Mouse (Mus musculus): ENCODE measurements around the gene Ncbp2. TPM values are rescaled to one million over a fixed set of nuclear protein-coding genes. Genes with fewer than 3 reads are reported as not detected.

Ncbp2 gene
- polyA plus RNA-seq, 1 experiment from 2014 or later = 165 TPM

DNA sequence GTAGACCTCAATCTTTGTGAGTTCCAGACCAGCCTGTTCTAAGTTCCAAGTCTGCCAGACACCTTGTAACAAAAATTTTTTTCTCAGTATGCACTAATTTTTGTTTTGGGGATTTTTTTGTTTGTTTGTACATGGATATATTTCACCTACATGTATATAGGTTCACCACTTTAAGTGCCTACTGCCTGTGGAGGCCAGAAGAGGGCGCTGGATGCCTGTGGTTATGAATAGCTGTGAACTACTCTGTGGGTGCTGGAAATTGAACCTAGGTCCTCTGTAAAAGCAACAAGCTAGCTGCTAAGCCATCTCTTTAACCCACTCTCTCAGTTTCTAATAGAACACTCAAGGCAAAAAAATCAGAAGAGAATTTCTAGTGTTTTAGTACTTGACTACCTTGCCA lies 43.7 kb downstream of the Ncbp2 start:
- Histone ChIP-seq H3K9me3 (ENCODE audit: control insufficient read depth, low read length) (no peaks in the 10 kb centered on the region), H3K27me3 (ENCODE audit: control insufficient read depth, insufficient read depth, low read length) (no peaks in the 10 kb centered on the region), H3K4me2 (no peak overlapping the region), H3K4me1 (ENCODE audit: control insufficient read depth, insufficient read depth, low read length) (no peaks in the 10 kb centered on the region), H3K36me3 (ENCODE audit: control insufficient read depth, insufficient read depth, low read length) (peaks cover 13% of the 10 kb centered on the region; the same call in 1 of the 2 replicates), H3K9ac (ENCODE audit: low read length) (no peak overlapping the region), H3K27ac (ENCODE audit: low read depth, low read length) (no peak overlapping the region), H3K4me3 (ENCODE audit: low read depth, low read length) (no peak overlapping the region)
- DNase-seq (ENCODE audit: low spot score, missing footprints) = no peak
- WGBS = 55% methylated on average over 1 of the region's 1 CpGs
- ATAC-seq (ENCODE audit: low FRiP score) = no peak

DNA sequence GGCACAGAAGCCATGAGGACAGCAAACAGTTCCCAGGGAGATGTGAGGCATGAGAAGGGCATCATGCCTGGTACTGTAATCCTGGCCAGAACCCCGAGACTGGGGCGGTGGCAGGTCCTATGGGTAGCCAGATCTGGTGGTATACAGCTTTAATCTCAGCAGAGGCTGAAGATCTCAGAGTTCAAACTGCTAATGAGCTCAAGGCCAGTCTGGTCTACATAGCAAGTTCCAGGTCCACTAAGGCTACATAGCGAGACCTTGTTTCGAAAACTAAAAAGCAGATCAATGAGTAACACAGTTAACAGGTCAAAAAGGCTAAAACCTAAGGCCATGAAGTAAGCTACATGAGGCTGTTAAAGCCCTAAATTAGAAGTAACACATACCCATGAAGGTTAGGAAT lies 44.9 kb downstream of the Ncbp2 start:
- ATAC-seq (ENCODE audit: low FRiP score) = no peak
- WGBS = 96% methylated on average over 4 of the region's 4 CpGs

DNA sequence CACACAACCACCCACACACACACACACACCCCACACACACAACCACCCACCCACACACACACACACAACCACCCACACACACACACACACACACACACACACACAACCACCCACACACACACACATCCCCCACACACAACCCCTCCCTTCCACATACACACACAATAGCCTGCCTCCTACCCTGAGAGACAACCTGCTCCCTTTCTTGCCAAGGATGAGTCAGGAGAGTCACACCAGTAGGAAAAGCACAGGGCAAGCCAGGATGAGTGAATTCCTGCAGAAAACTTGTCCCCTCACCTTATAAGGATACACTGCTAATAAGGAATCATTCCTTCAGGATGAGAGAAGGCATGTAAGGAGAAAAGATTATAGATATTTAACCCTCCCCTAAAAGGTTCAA lies 45.6 kb downstream of the Ncbp2 start:
- H3K27ac ChIP-seq (ENCODE audit: low read depth, low read length) = no peak overlapping the region
- H3K27me3 ChIP-seq (ENCODE audit: control insufficient read depth, insufficient read depth, low read length) = no peaks in the 10 kb centered on the region
- H3K9ac ChIP-seq (ENCODE audit: low read length) = no peak overlapping the region
- DNase-seq (ENCODE audit: low spot score, missing footprints) (no peak), ATAC-seq (ENCODE audit: low FRiP score) (no peak)
- no peak overlapping the region for H3K4me3 ChIP-seq (ENCODE audit: low read depth, low read length)
- no peaks in the 10 kb centered on the region for H3K4me1 ChIP-seq (ENCODE audit: control insufficient read depth, insufficient read depth, low read length)
- peaks cover 9% of the 10 kb centered on the region; the same call in 1 of the 2 replicates for H3K36me3 ChIP-seq (ENCODE audit: control insufficient read depth, insufficient read depth, low read length)
- H3K4me2 ChIP-seq = no peak overlapping the region
- H3K9me3 ChIP-seq (ENCODE audit: control insufficient read depth, low read length) = no peaks in the 10 kb centered on the region

More for the DNA sequence above, 44.9 kb downstream of the Ncbp2 start:
- Histone ChIP-seq H3K36me3 (ENCODE audit: control insufficient read depth, insufficient read depth, low read length) (peaks cover 13% of the 10 kb centered on the region; the same call in 1 of the 2 replicates), H3K27ac (ENCODE audit: low read depth, low read length) (no peak overlapping the region), H3K9me3 (ENCODE audit: control insufficient read depth, low read length) (no peaks in the 10 kb centered on the region), H3K4me3 (ENCODE audit: low read depth, low read length) (no peak overlapping the region), H3K4me1 (ENCODE audit: control insufficient read depth, insufficient read depth, low read length) (no peaks in the 10 kb centered on the region), H3K4me2 (no peak overlapping the region), H3K9ac (ENCODE audit: low read length) (no peak overlapping the region), H3K27me3 (ENCODE audit: control insufficient read depth, insufficient read depth, low read length) (no peaks in the 10 kb centered on the region)
- no peak for DNase-seq (ENCODE audit: low spot score, missing footprints)

DNA sequence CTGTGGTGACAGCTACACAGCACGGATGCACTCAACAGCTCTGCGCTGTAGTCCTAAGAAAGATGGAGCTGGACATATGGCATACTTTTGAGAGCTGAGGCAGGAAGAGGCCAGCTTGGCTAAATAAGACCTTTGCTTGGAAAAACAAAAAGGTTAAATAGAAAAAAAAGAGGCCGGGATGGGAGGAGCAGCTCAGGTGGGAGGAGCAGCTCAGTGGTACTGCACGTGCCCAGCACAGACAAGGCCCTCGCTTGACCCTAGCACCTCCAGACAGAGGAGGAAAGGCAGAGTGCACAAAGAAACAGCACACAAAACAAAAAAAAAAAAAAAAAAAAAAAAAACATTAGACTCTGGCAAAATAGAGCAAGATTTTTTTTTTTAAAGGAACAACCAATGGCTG lies 48.1 kb downstream of the Ncbp2 start:
- no peak overlapping the region for H3K4me2 ChIP-seq
- ATAC-seq (ENCODE audit: low FRiP score) (no peak), DNase-seq (ENCODE audit: low spot score, missing footprints) (no peak)
- no peaks in the 10 kb centered on the region for H3K27me3 ChIP-seq (ENCODE audit: control insufficient read depth, insufficient read depth, low read length)
- no peak overlapping the region for H3K4me3 ChIP-seq (ENCODE audit: low read depth, low read length)
- no peak overlapping the region for H3K27ac ChIP-seq (ENCODE audit: low read depth, low read length)
- no peaks in the 10 kb centered on the region for H3K9me3 ChIP-seq (ENCODE audit: control insufficient read depth, low read length)
- WGBS = 85% methylated on average over 5 of the region's 5 CpGs
- H3K36me3 ChIP-seq (ENCODE audit: control insufficient read depth, insufficient read depth, low read length) = no peaks in the 10 kb centered on the region
- H3K4me1 ChIP-seq (ENCODE audit: control insufficient read depth, insufficient read depth, low read length) = no peaks in the 10 kb centered on the region
- H3K9ac ChIP-seq (ENCODE audit: low read length) = no peak overlapping the region

DNA sequence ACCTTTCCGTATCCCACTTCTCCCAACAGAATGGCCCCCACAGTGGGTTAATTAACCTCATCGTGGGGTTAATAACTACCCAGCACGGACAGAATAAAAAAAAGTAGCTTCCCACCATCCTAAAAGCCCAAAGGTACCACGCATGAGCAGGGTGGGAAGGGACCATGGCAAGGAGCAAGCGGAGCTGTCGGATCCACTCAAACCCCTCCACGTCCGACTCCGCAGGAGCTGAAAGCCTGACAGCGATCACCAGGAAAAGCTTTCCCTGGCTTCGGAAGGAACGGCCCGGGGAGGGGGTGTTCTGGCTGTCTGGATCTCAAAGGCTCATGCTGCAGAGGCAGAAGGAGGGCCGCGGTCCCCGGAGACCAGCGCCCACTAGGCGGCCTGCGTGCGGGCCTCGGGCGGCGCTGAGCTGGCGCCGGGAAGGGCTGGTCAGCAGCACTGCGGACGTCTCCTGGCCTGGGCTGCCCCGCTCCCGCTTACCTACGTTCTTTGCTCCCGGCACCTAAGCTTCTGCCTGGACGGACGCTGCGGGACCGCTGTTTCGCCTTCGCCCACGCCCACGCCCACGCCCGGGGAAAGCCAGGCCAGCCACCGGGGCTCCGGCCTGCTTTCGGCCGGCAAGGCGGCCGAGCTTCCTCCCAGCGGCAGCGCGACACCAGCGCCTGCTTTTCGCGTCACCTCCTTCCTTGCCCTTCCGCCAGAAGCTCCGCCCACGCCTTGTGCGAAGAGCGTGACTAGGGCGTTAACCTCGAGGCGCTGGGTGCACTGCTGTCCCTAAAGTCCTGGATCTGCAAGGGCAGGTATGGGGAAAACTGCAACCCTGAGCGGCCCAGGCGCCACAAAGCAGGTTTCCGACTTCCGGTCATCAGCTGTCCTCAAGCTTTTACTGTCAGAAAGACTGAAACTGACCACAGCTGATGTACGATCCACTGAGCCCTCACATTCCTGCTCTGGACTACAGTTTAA lies 54.5 kb downstream of the Ncbp2 start, which contains the start of gene Senp5:
Gene Senp5 (minus strand): TSS at position 779 of the 969 bp plus-strand sequence.
- H3K27me3 ChIP-seq (ENCODE audit: control insufficient read depth, insufficient read depth, low read length) = no peaks in the 10 kb centered on the region
- no peaks in the 10 kb centered on the region for H3K9me3 ChIP-seq (ENCODE audit: control insufficient read depth, low read length)
- H3K4me3 ChIP-seq (ENCODE audit: low read depth, low read length) = peak within 1 kb of the TSS; percentile 93
- H3K4me1 ChIP-seq (ENCODE audit: control insufficient read depth, insufficient read depth, low read length) = peaks cover 14% of the 10 kb centered on the region
- WGBS = 2% methylated on average over 61 of the region's 66 CpGs
- H3K4me2 ChIP-seq = peak within 1 kb of the TSS; percentile 94
- peak within 1 kb of the TSS; percentile 91 for H3K9ac ChIP-seq (ENCODE audit: low read length)
- peak; percentile 98 for DNase-seq (ENCODE audit: low spot score, missing footprints)
- ATAC-seq (ENCODE audit: low FRiP score) = peak; percentile 96
- H3K27ac ChIP-seq (ENCODE audit: low read depth, low read length) = peak within 1 kb of the TSS; percentile 69
- no peaks in the 10 kb centered on the region for H3K36me3 ChIP-seq (ENCODE audit: control insufficient read depth, insufficient read depth, low read length)

DNA sequence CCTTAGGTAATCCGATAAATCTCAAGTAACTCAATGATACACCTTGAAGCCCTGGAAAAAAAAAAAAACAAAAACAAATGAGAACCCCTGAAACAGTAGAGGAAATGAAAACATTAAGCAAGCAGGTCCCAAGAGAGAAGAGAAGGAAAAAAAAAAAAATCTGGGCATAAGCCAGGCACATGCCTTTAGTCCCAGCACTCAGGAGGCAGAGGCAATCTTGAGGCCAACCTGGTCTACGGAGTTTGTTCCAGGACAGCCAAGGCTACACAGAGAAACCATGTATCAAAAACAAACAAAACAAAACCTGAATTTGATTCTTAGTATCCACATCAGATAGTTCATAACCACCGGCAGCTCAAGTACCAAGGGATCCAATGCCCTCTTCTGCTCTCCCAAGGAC lies 56.4 kb downstream of the Ncbp2 start:
- H3K27ac ChIP-seq (ENCODE audit: low read depth, low read length) = no peak overlapping the region
- no peak for ATAC-seq (ENCODE audit: low FRiP score)
- H3K9ac ChIP-seq (ENCODE audit: low read length) = no peak overlapping the region
- 98% methylated on average over 3 of the region's 3 CpGs for WGBS
- no peak overlapping the region for H3K4me2 ChIP-seq
- H3K27me3 ChIP-seq (ENCODE audit: control insufficient read depth, insufficient read depth, low read length) = no peaks in the 10 kb centered on the region
- DNase-seq (ENCODE audit: low spot score, missing footprints) = no peak
- H3K9me3 ChIP-seq (ENCODE audit: control insufficient read depth, low read length) = no peaks in the 10 kb centered on the region
- H3K36me3 ChIP-seq (ENCODE audit: control insufficient read depth, insufficient read depth, low read length) = no peaks in the 10 kb centered on the region
- H3K4me3 ChIP-seq (ENCODE audit: low read depth, low read length) = no peak overlapping the region
- peaks cover 14% of the 10 kb centered on the region for H3K4me1 ChIP-seq (ENCODE audit: control insufficient read depth, insufficient read depth, low read length)

DNA sequence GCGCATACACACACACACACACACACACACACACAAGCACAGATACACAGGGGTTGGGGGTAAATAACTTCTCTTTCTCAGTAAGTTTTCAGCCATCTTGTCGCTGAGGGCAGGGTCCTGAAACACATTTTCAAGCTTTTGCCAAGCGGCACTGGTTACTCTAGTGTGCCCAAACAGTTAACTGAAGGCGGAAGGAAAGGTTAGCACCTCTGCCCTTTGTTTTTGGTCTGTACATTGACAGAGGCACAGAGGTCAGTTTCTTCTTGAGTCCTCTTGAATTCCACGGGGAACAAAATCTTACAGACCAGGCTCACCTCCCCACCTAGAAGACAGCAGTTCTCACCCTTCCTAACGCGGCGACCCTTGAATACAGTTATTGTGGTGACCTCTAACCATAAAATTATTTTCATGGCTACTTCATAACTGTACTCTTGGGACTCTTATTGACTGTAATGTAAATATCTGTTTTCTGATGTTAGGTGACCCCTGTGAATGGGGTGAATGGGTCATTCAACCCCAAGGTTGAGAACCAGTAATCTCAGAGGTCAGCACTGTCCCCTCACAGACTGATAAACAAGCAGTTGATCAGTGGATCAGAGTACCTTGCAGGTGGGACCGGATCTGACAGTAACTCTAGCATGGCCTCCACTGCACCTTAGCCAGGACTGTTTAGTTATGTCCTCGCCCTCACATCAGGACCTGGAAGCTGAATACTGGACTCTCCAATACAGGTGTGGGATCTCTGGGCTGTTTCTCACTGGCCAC lies 60.4 kb downstream of the Ncbp2 start:
- Histone ChIP-seq H3K4me3 (ENCODE audit: low read depth, low read length) (no peak overlapping the region), H3K4me1 (ENCODE audit: control insufficient read depth, insufficient read depth, low read length) (no peaks in the 10 kb centered on the region), H3K36me3 (ENCODE audit: control insufficient read depth, insufficient read depth, low read length) (no peaks in the 10 kb centered on the region), H3K4me2 (no peak overlapping the region), H3K27ac (ENCODE audit: low read depth, low read length) (no peak overlapping the region), H3K9me3 (ENCODE audit: control insufficient read depth, low read length) (no peaks in the 10 kb centered on the region), H3K9ac (ENCODE audit: low read length) (no peak overlapping the region), H3K27me3 (ENCODE audit: control insufficient read depth, insufficient read depth, low read length) (no peaks in the 10 kb centered on the region)
- ATAC-seq (ENCODE audit: low FRiP score) (no peak), DNase-seq (ENCODE audit: low spot score, missing footprints) (no peak)
- 75% methylated on average over 10 of the region's 10 CpGs for WGBS

DNA sequence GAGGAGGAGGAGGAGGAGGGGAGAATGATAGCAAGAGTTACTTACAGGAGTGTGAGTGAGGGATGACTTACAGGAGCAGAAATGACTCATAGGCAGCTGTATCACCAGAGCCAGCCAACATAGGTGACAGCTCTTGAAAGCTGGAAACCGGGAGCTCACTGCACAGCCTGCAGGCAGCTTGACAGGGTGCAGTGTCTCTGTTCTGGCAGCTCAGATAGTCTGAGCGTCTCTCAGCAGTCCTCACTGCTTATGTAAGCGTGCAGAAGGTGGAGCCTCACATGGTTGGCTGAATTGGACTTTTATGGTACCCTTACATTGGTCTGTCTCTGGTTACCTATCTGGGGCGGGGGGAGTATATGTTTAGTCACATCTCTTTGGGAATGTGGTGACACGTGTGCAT lies 61.6 kb downstream of the Ncbp2 start:
- WGBS = 51% methylated on average over 5 of the region's 5 CpGs
- no peak overlapping the region for H3K4me3 ChIP-seq (ENCODE audit: low read depth, low read length)
- H3K36me3 ChIP-seq (ENCODE audit: control insufficient read depth, insufficient read depth, low read length) = no peaks in the 10 kb centered on the region
- H3K4me2 ChIP-seq = no peak overlapping the region
- no peak for ATAC-seq (ENCODE audit: low FRiP score)
- H3K27me3 ChIP-seq (ENCODE audit: control insufficient read depth, insufficient read depth, low read length) = no peaks in the 10 kb centered on the region
- H3K9ac ChIP-seq (ENCODE audit: low read length) = no peak overlapping the region
- H3K27ac ChIP-seq (ENCODE audit: low read depth, low read length) = no peak overlapping the region
- no peak for DNase-seq (ENCODE audit: low spot score, missing footprints)
- H3K4me1 ChIP-seq (ENCODE audit: control insufficient read depth, insufficient read depth, low read length) = no peaks in the 10 kb centered on the region
- H3K9me3 ChIP-seq (ENCODE audit: control insufficient read depth, low read length) = no peaks in the 10 kb centered on the region

DNA sequence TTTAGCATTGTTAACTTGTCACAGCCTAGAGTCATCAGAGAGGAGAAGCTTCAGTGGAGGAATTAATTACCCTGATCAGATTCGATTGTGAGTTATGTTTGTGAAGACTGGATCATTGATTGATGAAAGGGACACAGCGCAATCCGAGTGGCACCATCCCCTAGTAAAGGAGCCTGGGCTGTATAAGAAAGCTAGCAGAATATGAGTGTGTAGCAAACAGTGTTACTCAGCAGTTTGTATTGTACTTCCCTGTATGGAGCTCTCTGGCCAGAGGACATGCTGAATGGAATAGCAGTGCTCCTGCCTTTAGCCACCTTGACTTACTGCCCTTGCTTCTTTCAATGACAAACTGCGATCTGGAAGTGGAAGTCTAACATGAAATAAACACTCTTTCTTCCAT lies 62.0 kb downstream of the Ncbp2 start:
- WGBS = 89% methylated on average over 4 of the region's 4 CpGs
- no peaks in the 10 kb centered on the region for H3K27me3 ChIP-seq (ENCODE audit: control insufficient read depth, insufficient read depth, low read length)
- H3K4me1 ChIP-seq (ENCODE audit: control insufficient read depth, insufficient read depth, low read length) = no peaks in the 10 kb centered on the region
- no peak for ATAC-seq (ENCODE audit: low FRiP score)
- H3K36me3 ChIP-seq (ENCODE audit: control insufficient read depth, insufficient read depth, low read length) = no peaks in the 10 kb centered on the region
- no peak for DNase-seq (ENCODE audit: low spot score, missing footprints)
- no peaks in the 10 kb centered on the region for H3K9me3 ChIP-seq (ENCODE audit: control insufficient read depth, low read length)
- H3K27ac ChIP-seq (ENCODE audit: low read depth, low read length) = no peak overlapping the region
- H3K4me3 ChIP-seq (ENCODE audit: low read depth, low read length) = no peak overlapping the region
- H3K4me2 ChIP-seq = no peak overlapping the region
- H3K9ac ChIP-seq (ENCODE audit: low read length) = no peak overlapping the region
